Mouse (Mus musculus) thymus, adult 2 months (tissue): Measurements from ENCODE around the gene 7420426K07Rik.

Experiments used
- CTCF ChIP-seq: fragments of 200-500 bp; IDR thresholded peaks from 2 replicates; pipeline ENCODE4 v1.5.1; 2012; ENCODE audit warnings: mild to moderate bottlenecking, control low read depth, low read length, moderate library complexity, borderline replicate concordance; ENCODE audit not compliant: control insufficient read depth, poor library complexity, insufficient read depth; ENCODE audit errors: extremely low read depth
- POLR2A ChIP-seq: fragments of 200-500 bp; IDR thresholded peaks from 2 replicates; pipeline ENCODE4 v1.6.1; 2012; ENCODE audit warnings: mild to moderate bottlenecking, low read length, control low read depth, moderate library complexity; ENCODE audit not compliant: control insufficient read depth, poor library complexity, insufficient read depth; ENCODE audit errors: extremely low read depth

GRCm38 (mm10) chr9:98932931-98933330, 30.0 kb downstream of the 7420426K07Rik start:
- TF ChIP-seq CTCF (no peak), POLR2A (no peak)
